Mouse (Mus musculus) lung, embryonic 16.5 days (tissue): ENCODE data around the gene Slc7a6. TPM values are rescaled to one million over a fixed set of nuclear protein-coding genes. Genes with fewer than 3 reads are reported as not detected.
A peak's percentile ranks its signal among the peaks of the same experiment; 100 is the strongest.

Source experiments
- ATAC-seq: fragments of 200-750 bp; cut with Nextera tagmentation; 2 replicates; pipeline ENCODE4 v1.8.0; 2017; ENCODE audit warnings: low read depth, mild to moderate bottlenecking, moderate library complexity
- H3K27ac ChIP-seq: fragments of 300-500 bp; sonication (generic); 2 replicates; pipeline ENCODE4 v1.5.1; 2014; ENCODE audit warnings: mild to moderate bottlenecking, control low read depth, low read length
- H3K27me3 ChIP-seq: fragments of 300-500 bp; sonication (generic); 2 replicates; pipeline ENCODE4 v1.6.1; 2014; ENCODE audit warnings: low read depth, low read length, mixed read lengths; ENCODE audit not compliant: control insufficient read depth, insufficient read depth
- H3K36me3 ChIP-seq: fragments of 300-500 bp; sonication (generic); 2 replicates; pipeline ENCODE4 v1.6.1; 2014; ENCODE audit warnings: low read length; ENCODE audit not compliant: control insufficient read depth, insufficient read depth
- H3K4me1 ChIP-seq: fragments of 300-500 bp; sonication (generic); replicated peaks from 2 replicates; pipeline ENCODE4 v1.6.1; 2014; ENCODE audit warnings: low read length, mixed read lengths; ENCODE audit not compliant: control insufficient read depth, insufficient read depth
- H3K4me2 ChIP-seq: fragments of 300-500 bp; sonication (generic); 2 replicates; pipeline ENCODE4 v1.6.1; 2014; ENCODE audit warnings: low read depth, low read length, control low read depth
- H3K4me3 ChIP-seq: fragments of 300-500 bp; sonication (generic); 2 replicates; pipeline ENCODE4 v1.5.1; 2014; ENCODE audit warnings: mild to moderate bottlenecking, low read length, control low read depth
- H3K9ac ChIP-seq: fragments of 300-500 bp; sonication (generic); 2 replicates; pipeline ENCODE4 v1.6.1; 2014; ENCODE audit warnings: low read length, control low read depth
- H3K9me3 ChIP-seq: fragments of 300-500 bp; sonication (generic); 2 replicates; pipeline ENCODE4 v1.6.1; 2016; ENCODE audit warnings: low read length; ENCODE audit not compliant: control insufficient read depth
- WGBS: fragments of 180-500 bp; shearing (Covaris S2); extraction: QIAGEN DNeasy Blood & Tissue Kit; methylation state at CpG from one replicate; pipeline ENCODE4 v1.1.7; 2014; 5-methylcytosine and 5-hydroxymethylcytosine counted together
- polyA plus RNA-seq: library from polyadenylated mRNA; unstranded; fragments of >200 nt; fragmentation: Nextera tagmentation; extraction: Ambion mirVana; gene quantifications from 2 replicates; pipeline ENCODE4 v1.2.1, GENCODE M21; 2015

Gene Slc7a6
- polyA plus RNA-seq, 1 experiment from 2014 or later = 41.3 TPM

DNA sequence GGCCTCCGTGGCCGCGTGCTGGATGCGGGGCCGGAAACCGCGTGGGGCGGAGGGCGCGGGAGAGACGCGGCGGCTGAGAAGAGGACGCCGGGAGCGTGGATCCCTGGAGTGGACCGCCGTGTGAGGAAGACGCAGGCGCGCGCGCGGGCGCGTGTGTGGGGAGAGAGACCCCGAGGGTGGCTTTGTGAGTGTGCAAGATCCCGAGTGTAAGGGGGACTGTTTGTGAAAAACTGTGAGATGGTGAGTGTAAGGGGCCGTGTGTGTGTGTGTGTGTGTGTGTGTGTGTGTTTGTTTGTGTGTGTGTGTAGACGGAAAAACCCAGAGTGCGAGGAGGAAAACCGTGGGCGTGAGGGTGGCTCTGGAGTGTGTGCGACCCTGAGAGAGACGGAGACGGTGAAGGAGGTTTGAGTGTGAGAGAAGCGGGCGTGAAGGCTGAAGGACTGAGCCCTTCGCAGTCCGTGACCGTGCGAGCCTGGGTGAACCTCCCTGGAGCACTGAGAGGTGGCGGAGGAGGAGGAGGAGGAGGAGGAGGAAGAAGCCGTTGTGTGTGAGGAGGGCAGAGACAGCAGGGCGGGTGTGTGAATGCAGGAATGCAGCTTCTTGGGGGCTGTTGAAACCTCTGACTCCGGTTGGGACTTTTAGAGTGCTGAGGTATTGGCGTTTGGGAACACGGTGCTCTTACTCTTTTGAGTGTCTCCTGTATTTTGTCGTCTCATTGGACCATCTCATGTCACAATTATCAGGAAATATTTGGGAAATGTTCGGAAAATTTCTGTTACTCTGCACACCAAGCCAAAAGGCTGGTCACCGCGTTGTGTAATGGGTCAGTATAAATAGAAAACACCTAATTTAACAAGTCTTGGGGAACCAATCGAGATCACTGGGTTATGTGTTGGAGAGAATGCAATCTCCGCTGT lies 618 bp downstream of the Slc7a6 start:
- no peaks in the 10 kb centered on the region for H3K9me3 ChIP-seq
- peak; percentile 61 for ATAC-seq
- peak overlapping the region; percentile 88 for H3K4me3 ChIP-seq
- H3K27ac ChIP-seq = peak overlapping the region; percentile 68
- WGBS = under 1% methylated on average over 54 of the region's 54 CpGs
- no peaks in the 10 kb centered on the region for H3K36me3 ChIP-seq
- peak overlapping the region; percentile 92 for H3K4me2 ChIP-seq
- peak overlapping the region; percentile 86 for H3K9ac ChIP-seq
- peaks cover 11% of the 10 kb centered on the region for H3K4me1 ChIP-seq
- no peaks in the 10 kb centered on the region for H3K27me3 ChIP-seq

DNA sequence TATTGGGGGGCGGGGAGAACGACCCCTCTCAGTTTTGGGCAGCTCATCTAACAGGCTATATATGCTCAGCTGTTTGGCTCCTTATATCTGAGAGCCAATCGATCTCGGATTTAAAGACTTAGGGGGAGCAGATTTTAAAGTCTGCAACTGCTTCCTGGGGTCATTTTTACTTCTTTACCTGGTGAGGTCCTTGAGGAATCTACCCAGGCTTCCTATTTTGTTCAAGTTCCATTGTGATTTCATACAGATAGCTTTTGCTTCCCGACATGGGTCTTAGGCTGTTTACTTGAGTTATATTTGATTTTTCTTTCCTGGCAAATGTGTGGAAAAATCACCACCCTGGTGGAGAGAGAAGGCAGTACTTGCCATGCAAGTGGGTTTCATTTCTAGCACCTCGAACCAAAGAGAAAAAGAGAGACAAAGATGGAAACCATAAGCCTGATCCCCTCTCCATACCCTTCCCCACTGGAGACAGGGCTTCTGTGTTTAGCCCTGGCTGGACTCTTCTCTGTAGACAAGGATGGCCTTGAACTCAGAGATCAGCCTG lies 1.4 kb downstream of the Slc7a6 start:
- WGBS = 13% methylated on average over 6 of the region's 6 CpGs
- peak overlapping the region; percentile 92 for H3K4me2 ChIP-seq
- H3K9me3 ChIP-seq = no peaks in the 10 kb centered on the region
- H3K27ac ChIP-seq = peak overlapping the region; percentile 17; the same call in 1 of the 2 replicates
- H3K27me3 ChIP-seq = no peaks in the 10 kb centered on the region
- H3K36me3 ChIP-seq = no peaks in the 10 kb centered on the region
- H3K4me1 ChIP-seq = peaks cover 11% of the 10 kb centered on the region
- peak overlapping the region; percentile 88 for H3K4me3 ChIP-seq
- no peak for ATAC-seq
- H3K9ac ChIP-seq = peak overlapping the region; percentile 86

- H3K36me3 ChIP-seq = no peaks in the 10 kb centered on the region
- H3K4me3 ChIP-seq = no peak overlapping the region
- 85% methylated on average over 3 of the region's 3 CpGs for WGBS
- no peak overlapping the region for H3K27ac ChIP-seq
- no peaks in the 10 kb centered on the region for H3K9me3 ChIP-seq
- peaks cover 26% of the 10 kb centered on the region for H3K4me1 ChIP-seq
- H3K9ac ChIP-seq = no peak overlapping the region
- no peak overlapping the region for H3K4me2 ChIP-seq
- H3K27me3 ChIP-seq = no peaks in the 10 kb centered on the region
- no peak for ATAC-seq
Observed at GRCm38 (mm10) chr8:106173566-106173965, 4.9 kb downstream of the Slc7a6 start.

- no peak overlapping the region for H3K9ac ChIP-seq
- H3K27ac ChIP-seq = 0 out of 2 replicates have a peak overlapping the region, but pooled peaks have one; percentile 7
- no peak overlapping the region for H3K4me2 ChIP-seq
- no peaks in the 10 kb centered on the region for H3K9me3 ChIP-seq
- peaks cover 22% of the 10 kb centered on the region for H3K4me1 ChIP-seq
- H3K36me3 ChIP-seq = no peaks in the 10 kb centered on the region
- H3K4me3 ChIP-seq = no peak overlapping the region
- H3K27me3 ChIP-seq = no peaks in the 10 kb centered on the region
- peak; percentile 83 for ATAC-seq
- 14% methylated on average over 1 of the region's 1 CpGs for WGBS
Observed at GRCm38 (mm10) chr8:106176891-106177290, 8.2 kb downstream of the Slc7a6 start.

- H3K27me3 ChIP-seq = no peaks in the 10 kb centered on the region
- H3K27ac ChIP-seq = 0 out of 2 replicates have a peak overlapping the region, but pooled peaks have one; percentile 7
- no peak overlapping the region for H3K9ac ChIP-seq
- H3K4me3 ChIP-seq = no peak overlapping the region
- H3K36me3 ChIP-seq = no peaks in the 10 kb centered on the region
- H3K4me1 ChIP-seq = peaks cover 22% of the 10 kb centered on the region
- H3K4me2 ChIP-seq = no peak overlapping the region
- no peak for ATAC-seq
- 51% methylated on average over 1 of the region's 1 CpGs for WGBS
- no peaks in the 10 kb centered on the region for H3K9me3 ChIP-seq
Observed at GRCm38 (mm10) chr8:106177594-106177993, 8.9 kb downstream of the Slc7a6 start.

DNA sequence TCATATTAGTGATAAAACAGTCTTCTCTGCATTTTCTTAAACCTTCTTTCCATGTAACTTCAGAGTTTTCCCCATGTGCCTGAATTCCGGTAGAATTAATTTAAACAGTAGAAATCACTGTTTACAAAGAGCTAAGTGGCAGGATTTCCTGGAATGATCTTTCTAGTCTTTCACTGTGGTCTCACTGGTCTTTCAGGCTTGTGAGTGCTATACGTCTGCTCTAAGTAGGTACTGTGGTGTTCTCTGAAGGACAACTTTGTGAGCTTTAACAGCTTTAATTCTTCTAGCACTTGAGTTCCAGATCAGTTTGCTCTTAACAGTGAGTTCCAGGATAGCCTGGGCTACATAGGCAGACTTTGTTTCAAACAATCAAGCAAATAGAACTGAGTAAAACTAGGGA lies 9.8 kb downstream of the Slc7a6 start:
- H3K27ac ChIP-seq = peak overlapping the region; percentile 57
- peaks cover 22% of the 10 kb centered on the region for H3K4me1 ChIP-seq
- peak; percentile 56; the same call in 1 of the 2 replicates for ATAC-seq
- H3K27me3 ChIP-seq = no peaks in the 10 kb centered on the region
- 23% methylated on average over 2 of the region's 2 CpGs for WGBS
- H3K4me3 ChIP-seq = no peak overlapping the region
- no peaks in the 10 kb centered on the region for H3K9me3 ChIP-seq
- H3K9ac ChIP-seq = no peak overlapping the region
- no peaks in the 10 kb centered on the region for H3K36me3 ChIP-seq
- H3K4me2 ChIP-seq = peak overlapping the region; percentile 18; the same call in 1 of the 2 replicates

GRCm38 (mm10) chr8:106185628-106186270 lies 17.1 kb downstream of the Slc7a6 start:
- Histone ChIP-seq H3K27ac (no peak overlapping the region), H3K4me2 (no peak overlapping the region), H3K9me3 (no peaks in the 10 kb centered on the region), H3K4me1 (no peaks in the 10 kb centered on the region), H3K4me3 (no peak overlapping the region), H3K36me3 (peaks cover 4% of the 10 kb centered on the region; the same call in 1 of the 2 replicates), H3K9ac (no peak overlapping the region), H3K27me3 (no peaks in the 10 kb centered on the region)
- WGBS = 85% methylated on average over 8 of the region's 8 CpGs
- no peak for ATAC-seq

DNA sequence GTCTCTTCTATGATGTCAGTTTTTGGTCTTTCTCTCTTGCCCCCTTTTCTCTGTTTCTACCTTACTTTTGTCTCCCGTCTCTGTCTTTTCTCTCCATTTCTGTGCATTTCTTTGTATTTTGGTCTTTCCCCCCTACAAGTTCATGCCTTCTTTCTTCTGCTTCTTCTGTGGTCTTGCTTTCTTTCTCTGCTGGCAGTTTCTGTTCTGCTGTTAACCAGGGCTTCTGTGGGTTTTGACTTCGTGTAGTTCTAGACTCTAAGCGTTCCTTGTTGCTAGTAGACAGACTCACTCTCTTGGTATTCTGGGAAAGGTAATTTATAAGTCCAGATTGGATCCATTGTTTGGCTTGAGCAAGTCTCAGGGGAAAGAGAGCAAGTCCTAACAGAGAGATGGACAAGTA lies 17.7 kb downstream of the Slc7a6 start:
- Histone ChIP-seq H3K4me2 (no peak overlapping the region), H3K36me3 (peaks cover 4% of the 10 kb centered on the region; the same call in 1 of the 2 replicates), H3K9me3 (no peaks in the 10 kb centered on the region), H3K27ac (no peak overlapping the region), H3K4me3 (no peak overlapping the region), H3K27me3 (no peaks in the 10 kb centered on the region), H3K9ac (no peak overlapping the region), H3K4me1 (no peaks in the 10 kb centered on the region)
- ATAC-seq = no peak
- 92% methylated on average over 3 of the region's 3 CpGs for WGBS

GRCm38 (mm10) chr8:106189162-106189561 lies 20.5 kb downstream of the Slc7a6 start:
- Histone ChIP-seq H3K4me1 (no peaks in the 10 kb centered on the region), H3K4me2 (no peak overlapping the region), H3K9me3 (no peaks in the 10 kb centered on the region), H3K36me3 (peaks cover 8% of the 10 kb centered on the region; the same call in 1 of the 2 replicates), H3K9ac (no peak overlapping the region), H3K27me3 (no peaks in the 10 kb centered on the region), H3K27ac (no peak overlapping the region), H3K4me3 (no peak overlapping the region)
- WGBS = 88% methylated on average over 4 of the region's 4 CpGs
- no peak for ATAC-seq
